Mouse (Mus musculus) layer of hippocampus, adult 9-11 months (tissue): ENCODE measurements at regions not wholly inside any gene's neighbourhood (a gene's known extent, or its start where the extent isn't known, plus 50 kb on each side); places are given as distances from the start of the nearest gene placed in this dataset.
"Not testable (repeated sequence)": the region's sequence is repeated elsewhere in the genome, so short reads cannot be mapped to it uniquely, and the experiment has no call there.

Experiments
- DNase-seq: peaks from one replicate; pipeline ENCODE4 v3.0.0; 2022

DNA sequence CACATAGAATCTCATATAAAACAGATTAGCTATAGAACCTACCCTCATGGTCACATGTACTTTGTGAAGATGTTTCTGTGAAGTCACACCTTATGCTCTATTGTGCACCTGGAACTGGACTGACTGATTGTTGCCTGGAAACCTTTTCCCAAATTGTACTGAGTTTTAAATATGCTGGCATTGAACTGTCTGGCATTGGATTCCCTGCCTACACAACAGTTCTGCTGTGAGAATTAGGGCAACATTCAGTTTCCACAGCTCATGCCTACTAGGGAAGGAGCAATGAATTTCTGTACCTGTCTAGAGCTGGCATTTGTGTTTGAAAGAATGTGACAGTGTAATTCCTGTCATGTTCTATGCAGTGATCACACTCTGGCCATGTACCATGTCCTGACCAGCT lies 60.4 kb upstream of the Poc5 start:
- peak; percentile 48 for DNase-seq

DNA sequence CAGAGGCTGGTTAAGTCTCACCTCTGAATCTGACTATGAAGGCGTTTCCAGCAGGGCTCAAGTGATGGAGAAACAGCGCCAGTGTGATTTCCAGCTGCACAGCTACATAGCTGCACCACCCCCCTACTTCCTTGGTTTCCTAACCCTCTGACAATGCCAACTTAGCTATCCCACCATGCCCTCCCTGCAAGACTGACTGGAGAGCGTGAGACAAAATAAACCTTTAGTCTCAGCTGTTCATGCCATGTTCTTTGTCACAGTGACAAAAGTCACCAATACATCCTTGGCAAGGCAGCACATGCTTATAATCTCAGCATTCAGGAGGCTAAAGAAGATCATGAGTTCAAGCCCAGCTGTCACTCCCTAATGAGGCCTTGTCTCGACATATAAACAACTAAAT lies 63.5 kb upstream of the Poc5 start:
- no peak for DNase-seq

DNA sequence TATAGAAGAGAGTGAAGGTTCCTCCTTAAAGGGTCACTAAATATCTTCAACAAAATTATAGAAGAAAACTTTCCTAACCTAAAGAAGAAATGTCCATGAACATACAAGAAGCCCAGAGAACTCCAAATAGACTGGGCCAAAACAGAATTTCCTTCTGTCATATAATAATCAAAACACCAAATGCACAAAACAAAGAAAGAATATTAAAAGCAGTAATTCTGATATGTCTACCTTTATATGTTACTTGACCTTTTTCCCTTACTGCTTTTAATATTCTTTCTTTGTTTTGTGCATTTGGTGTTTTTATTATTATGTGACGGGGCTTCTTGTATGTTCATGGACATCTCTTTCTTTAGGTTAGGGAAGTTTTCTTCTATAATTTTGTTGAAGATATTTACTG lies 70.9 kb upstream of the Poc5 start:
- DNase-seq: not testable (repeated sequence)

DNA sequence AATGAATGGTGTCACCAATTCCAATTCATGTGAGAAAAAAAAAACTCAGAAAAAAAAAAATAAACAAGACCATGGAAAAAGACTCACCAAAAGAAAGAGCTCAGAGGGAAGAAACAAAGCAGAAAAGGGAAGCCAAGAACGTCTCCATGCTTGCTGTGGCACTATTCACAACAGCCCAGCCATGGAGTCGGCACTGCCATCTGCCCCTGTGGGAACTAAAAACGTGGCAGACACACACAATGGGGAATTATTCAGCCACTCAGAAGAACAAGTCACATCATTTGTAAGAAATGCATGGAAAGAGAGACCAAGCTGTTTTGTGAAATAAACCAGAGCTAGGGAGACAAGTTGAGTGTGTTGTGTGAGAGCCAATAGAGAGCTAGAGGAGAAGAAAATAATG lies 74.9 kb upstream of the Poc5 start:
- DNase-seq: no peak

DNA sequence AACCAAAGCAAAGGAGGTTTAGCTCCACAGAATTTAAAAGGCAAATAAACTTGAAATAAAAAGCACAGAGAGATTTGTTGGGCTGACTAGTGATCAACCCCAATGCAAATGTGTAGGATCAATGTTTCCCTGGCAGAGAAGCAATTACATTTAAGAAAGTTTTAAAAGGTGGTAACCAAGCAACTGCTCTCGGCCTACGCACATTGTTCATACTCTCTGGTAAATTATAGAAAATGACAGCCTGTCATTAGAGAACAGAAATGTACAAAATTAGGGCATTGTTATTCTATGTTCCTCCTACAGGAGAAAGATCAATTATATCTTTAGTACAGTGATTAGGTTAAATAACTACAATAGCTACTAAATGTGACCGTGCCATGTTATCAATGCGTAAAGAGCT lies 85.6 kb upstream of the Poc5 start:
- no peak for DNase-seq

DNA sequence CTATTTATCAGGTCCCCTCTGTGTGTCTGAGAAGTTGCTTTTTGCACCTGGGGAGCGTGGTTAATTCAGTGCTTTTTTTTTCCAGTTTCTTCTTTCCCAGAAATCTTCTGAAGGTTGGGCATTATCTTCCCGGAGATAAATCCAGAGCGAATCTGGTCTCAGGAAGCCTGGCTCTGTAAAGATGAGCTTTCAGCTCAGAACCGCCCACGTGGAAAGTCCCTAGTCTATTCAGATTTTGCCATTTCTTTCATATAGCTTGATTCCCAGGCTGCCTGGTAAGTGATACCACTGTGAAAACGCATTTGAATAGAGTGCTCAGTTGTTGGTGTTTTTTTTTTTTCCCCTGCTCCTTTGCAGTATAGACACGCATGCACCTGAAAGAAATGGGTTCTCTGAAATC lies 100.3 kb upstream of the Poc5 start:
- no peak for DNase-seq

DNA sequence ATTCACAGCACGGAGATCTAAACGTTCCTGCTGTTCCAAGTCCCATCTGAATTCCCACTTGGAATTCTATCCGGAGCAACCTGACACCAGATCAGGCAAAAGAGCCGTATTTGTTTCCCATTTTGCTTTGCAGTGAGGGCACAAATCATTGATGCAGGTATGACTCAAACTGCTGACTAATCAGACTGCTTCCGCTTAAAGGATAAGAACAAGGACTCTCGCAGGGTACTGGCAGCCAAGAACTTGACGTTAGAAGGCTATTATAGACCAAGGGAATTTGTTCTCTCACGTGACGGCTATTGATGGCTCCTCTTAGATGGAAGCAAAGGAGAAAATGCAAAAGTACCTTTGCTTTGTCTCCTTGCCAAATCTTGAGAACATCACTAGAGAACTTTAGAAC lies 118.1 kb upstream of the Poc5 start:
- no peak for DNase-seq

DNA sequence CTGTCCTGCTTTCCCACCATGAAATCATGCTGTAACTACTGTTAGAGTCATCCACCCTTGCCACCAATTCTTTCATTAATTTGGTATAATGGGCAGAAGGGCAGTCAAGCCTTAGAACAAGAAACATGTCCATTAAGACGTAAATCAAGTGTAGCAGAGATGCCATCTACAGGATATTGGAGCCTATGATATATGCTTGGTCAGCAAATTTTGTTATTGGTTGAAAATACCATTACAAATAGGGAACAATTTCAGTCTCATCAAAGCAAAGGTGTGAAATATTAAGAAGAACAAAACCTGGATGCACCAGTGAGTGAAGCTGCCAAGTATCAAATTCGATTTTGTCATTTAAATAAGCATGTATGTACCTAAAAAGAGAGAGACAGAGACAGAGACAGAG lies 123.6 kb upstream of the Sv2c start:
- no peak for DNase-seq

DNA sequence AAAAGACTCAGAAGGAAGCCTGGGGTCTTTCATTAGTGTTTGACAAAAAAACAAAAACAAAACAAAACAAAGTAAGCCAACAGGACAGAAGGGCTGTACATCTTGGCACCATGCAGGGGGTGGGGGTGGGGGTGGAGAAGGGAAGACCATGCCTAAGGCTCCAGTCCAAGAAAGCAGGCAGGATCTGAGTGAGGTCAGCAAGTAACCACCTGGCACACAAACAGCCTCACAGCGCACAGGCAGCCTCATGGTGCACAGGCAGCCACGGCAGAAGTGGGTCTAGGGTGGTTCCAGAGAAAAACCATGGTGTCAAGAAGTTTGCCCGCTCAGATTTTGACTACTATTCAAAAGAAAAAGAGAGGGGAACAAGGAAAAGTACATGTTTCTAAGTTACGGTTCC lies 122.0 kb upstream of the Sv2c start:
- DNase-seq: no peak

DNA sequence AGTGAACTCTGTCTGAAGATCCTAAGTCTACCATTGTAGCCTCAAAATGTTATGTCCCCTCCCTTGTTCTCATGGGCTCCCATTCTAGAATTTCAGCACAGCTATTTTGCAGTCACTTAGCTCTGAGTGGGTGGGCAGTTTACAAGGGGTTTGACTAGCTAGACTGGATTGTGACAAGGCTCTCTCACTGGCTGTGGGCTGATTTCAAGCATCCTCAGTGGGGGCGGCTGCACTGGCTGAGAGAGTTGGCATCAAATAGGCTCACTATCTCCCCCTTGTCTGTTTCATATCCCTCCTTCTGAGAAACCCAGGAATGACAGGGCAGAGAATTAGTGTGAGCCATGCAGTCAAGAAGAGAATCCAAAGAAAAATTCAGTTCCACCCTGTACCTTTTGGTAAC lies 88.4 kb upstream of the Sv2c start:
- DNase-seq: no peak

DNA sequence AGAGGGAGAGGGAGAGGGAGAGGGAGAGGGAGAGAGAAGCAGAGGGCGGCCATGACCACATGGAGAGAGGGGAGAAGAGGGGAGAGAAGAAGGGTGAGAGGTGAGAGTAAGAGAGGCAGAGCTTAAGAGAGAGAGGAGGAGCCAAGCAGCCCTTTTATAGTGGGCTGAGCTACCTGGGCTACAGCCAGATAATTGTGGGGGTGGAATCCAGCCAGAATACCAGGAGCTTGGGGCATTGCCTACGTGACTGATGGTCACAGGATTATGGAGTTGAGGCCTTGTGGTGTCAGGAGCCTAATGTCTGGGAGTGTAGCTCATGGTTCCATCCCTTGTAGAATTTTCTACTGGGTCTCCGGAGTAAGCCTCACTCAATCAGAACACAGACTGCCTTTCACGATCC lies 83.1 kb upstream of the Sv2c start:
- no peak for DNase-seq

DNA sequence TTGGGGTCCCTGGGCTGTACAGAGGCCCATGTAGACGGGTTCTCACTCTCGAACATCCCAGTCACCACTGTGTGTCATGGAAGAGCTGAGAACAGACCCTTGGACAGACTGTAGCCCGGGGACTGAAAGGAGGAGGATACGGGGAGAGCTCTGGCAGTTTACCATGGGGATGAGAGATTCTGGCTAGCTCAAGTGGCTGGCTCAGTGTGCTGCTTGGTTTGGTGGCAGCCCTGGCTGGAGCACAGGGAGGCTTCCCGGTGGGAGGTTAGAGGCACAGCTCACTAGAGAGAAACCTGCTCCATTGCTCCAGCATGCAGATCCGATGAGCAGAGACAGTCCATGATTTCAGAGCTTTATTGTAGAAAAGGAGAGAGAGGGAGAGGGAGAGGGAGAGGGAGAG lies 82.7 kb upstream of the Sv2c start:
- DNase-seq: no peak

DNA sequence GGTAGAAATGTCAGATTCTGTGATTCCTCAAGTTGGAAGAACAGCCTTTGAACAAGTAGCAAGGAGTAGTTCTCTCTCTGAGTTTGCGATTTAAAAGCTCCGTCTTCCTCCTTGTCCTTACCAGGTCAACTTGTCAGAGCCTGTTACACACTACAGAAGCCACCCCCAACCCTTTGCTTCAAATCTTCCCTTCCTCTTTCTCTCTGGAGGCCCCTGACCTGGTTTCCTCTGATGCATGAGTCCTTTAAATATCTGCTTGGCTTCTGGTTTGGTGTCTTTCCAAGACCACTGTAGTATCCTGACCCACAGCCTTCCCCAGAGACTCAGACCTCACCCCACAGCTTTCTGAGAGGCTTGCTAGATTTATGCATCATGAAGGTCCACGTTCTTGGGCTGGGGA lies 73.7 kb upstream of the Sv2c start:
- DNase-seq: no peak

DNA sequence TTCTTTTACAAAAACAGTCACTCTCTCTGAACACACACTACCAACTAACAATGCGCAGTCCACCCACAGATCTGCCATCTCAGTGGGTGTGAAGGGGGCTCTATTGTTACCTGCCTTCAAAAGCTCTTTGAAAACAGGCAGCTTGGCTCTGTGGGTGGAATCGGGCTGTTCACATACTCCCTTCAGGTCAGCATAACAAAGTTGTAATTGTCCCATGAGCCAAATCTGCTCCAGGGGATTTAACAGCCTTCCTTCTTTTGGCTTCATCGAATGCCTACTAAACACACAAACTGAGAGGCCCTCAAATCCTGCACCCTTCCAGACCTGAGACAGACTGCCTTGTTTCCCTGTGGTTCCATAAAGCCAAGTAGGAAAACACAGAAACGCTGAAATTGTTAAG lies 56.2 kb upstream of the Sv2c start:
- peak; percentile 6 for DNase-seq
